Mouse (Mus musculus) thymus, postnatal 10 days (tissue): ENCODE measurements around the gene Ddx58.

Experiments
- DNase-seq, 2 experiments: peaks; one replicate each; pipeline ENCODE4 v3.0.0; 2021; ENCODE audit warnings: low spot score in 2 of 2

The Ddx58 gene

GRCm38 (mm10) chr4:40182651-40183320 lies 56.8 kb downstream of the Ddx58 start:
- peak; percentile 34 to 71 for DNase-seq

GRCm38 (mm10) chr4:40181681-40182080 lies 57.9 kb downstream of the Ddx58 start:
- DNase-seq: no peak

GRCm38 (mm10) chr4:40180046-40180445 lies 59.6 kb downstream of the Ddx58 start:
- no peak for DNase-seq

DNA sequence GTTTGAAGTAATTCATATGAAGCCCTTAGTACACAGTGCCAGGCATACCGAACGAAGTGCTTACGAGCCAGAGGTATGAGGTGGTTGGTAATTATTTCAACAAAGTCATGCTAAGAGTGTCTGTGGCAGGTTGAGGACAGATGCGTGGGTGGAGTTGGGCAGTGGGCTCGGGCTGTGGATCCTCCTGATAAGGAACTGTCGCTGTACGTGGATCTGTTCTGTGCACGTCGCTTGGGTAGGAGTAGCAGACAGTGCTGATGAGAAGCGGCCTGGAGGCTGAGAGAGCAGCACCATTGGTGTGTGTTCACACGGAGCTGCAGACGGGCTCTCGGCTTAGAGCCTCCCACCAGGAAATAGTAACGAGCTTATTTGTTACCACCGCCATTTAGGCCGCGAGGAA lies 61.0 kb downstream of the Ddx58 start:
- no peak for DNase-seq

- no peak for DNase-seq
Observed at GRCm38 (mm10) chr4:40174321-40174720, 65.3 kb downstream of the Ddx58 start.

DNA sequence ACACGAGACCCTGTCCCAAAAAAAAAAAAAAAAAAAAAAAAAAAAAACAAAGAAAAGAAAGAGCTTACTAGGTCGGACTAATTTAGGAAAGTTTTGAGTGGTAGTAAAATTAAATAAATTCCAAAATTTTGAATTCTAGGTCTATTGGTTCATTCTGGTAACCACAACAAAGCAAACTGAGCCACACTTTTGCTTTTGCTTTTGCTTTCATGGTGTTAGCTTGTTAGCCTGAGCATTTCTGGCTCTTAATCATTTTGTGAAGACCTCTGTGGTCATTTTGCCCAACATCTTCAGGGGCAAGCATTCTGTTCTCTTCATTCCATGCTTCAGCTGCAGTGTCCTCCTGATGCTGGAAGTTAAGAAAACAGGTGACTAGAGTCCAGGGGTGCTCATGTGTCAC lies 67.3 kb downstream of the Ddx58 start:
- no peak for DNase-seq

DNA sequence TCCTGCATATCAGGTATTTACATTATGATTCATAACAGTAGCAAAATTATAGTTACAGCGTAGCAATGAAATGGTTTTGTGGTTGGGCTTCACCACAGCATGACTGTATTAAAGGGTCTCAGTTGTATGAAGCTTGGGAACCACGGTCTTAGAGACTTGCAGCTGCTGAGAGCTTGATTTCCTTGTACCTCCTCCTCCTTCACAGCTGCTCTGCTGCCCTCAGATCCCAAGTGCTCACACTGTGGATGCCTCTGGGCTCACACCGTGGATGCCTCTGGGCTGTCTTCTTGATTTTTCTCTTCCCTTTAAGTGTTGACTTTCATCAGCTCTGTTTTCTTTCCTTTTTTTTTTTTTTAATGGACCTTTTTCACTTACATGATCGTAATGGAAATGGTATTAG lies 68.2 kb downstream of the Ddx58 start:
- no peak for DNase-seq

- DNase-seq: no peak
Observed at GRCm38 (mm10) chr4:40163646-40164045, 76.0 kb downstream of the Ddx58 start.

- no peak for DNase-seq
Observed at GRCm38 (mm10) chr4:40160591-40161434, 78.8 kb downstream of the Ddx58 start.

- DNase-seq: no peak
Observed at GRCm38 (mm10) chr4:40158224-40158540, 81.4 kb downstream of the Ddx58 start.

DNA sequence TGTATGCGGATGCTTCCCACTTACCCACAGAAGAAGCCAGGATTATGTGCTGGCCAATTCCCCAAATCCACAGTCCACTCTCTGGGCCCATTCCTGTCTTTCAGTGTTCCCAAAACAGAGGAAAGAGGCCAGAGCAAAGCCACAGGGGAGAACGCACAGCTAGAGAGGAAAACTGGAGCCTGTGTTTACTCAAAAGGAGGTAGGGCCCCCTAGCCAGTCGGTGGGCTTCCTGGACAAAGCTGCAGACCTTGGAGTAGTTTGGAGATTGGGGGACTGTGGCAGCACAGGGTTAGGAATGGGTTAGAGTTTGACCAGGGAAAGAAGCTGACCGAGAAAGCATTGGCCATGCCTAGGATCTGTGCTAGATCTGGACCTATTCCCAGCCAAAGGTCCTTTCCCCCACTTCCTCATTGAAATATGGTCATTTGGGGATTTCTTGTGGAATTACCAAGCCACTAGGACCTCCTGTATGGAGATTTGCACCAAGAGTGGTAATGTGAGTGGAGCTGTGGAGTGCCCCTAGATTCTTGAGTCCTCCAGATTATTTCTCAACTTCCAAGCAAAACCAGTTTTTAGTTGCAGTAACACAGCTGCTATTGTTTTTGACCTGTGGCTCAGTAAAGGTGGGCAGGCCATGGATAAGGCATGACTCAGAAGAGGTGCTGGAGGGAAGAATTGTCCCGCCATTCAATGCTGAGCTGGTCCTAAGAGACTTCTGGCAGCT lies 82.0 kb downstream of the Ddx58 start:
- DNase-seq: no peak

- no peak for DNase-seq
Observed at GRCm38 (mm10) chr4:40156582-40157499, 82.8 kb downstream of the Ddx58 start.

DNA sequence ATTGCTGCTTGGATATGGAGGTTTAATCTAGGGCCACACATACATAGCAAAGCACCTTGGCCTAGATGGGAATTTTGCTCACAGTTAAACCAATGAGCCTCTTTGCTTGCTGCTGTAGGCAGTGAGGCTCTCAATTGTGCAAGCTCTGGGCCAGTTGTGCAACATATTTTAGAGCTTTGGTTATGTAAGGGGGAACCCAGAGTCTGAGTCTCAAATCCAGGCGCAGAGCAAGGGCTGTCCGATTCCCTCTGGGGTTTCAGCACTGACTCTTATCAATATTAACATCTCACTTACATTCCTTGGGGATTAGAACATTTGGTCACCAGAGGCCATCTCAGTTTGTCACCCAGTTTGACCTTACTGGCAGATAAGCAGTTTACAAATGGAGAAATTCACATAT lies 83.5 kb downstream of the Ddx58 start:
- no peak for DNase-seq

GRCm38 (mm10) chr4:40155467-40155999 lies 84.1 kb downstream of the Ddx58 start:
- DNase-seq: no peak

DNA sequence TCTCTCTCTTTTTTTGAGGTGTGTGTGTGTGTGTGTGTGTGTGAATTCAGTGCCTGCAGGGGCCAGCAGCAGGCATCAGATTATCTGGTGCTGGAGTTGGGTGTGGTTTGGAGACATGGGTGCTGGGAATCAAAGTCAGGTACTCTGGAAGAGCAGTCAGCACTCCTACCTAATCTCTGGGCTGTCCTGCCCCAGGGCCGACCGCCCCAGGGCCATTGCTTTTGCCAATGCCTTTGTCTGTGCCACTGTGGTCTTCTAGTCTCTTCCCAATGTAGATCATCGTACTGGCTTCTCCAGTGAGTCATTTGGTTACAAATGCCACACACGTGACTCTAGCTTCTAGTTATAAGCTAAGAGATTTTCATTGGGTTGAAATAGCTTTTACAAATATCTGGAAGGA lies 84.9 kb downstream of the Ddx58 start:
- DNase-seq: no peak
